Mouse (Mus musculus) ES-Bruce4 (cell line): Measurements from ENCODE around the gene Slc25a5.

Experiments used
- CTCF ChIP-seq: IDR thresholded peaks from one replicate; pipeline ENCODE4 v1.8.1; 2011; ENCODE audit warnings: low read depth, low read length
- POLR2A ChIP-seq: IDR thresholded peaks from one replicate; pipeline ENCODE4 v1.8.1; 2011; ENCODE audit warnings: low read length; ENCODE audit not compliant: insufficient read depth

GRCm38 (mm10) chrX:36805466-36806235 is 10.2 kb downstream of the Slc25a5 start:
- no peak for TF ChIP-seq CTCF
- no peak for TF ChIP-seq POLR2A
